Mouse (Mus musculus) myocyte (in vitro differentiated cells): ENCODE measurements around the gene Slc46a2.

Source experiments
- MAX ChIP-seq: IDR thresholded peaks from one replicate; pipeline ENCODE4 v1.6.1; 2011; ENCODE audit warnings: low read depth, mild to moderate bottlenecking, control low read depth
- MYOD1 ChIP-seq, 3 experiments: IDR thresholded peaks; one replicate each; pipeline ENCODE4 v1.6.1; 2011; ENCODE audit warnings: control low read depth in 2 of 3, low read depth in 2 of 3, mild to moderate bottlenecking in 2 of 3, moderate library complexity in 1 of 3; ENCODE audit not compliant: insufficient read length in 2 of 3, control insufficient read depth in 1 of 3
- MYOG ChIP-seq, 3 experiments: IDR thresholded peaks; one replicate each; pipeline ENCODE4 v1.6.1; 2011; ENCODE audit warnings: control low read depth in 2 of 3, low read depth in 2 of 3, mild to moderate bottlenecking in 2 of 3; ENCODE audit not compliant: insufficient read length in 2 of 3, control insufficient read depth in 1 of 3, insufficient read depth in 1 of 3
- POLR2A ChIP-seq: IDR thresholded peaks from one replicate; pipeline ENCODE4 v1.6.1; 2011; ENCODE audit warnings: low read depth, mild to moderate bottlenecking, control low read depth, moderate library complexity; ENCODE audit not compliant: insufficient read length
- POLR2AphosphoS2 ChIP-seq: IDR thresholded peaks from one replicate; pipeline ENCODE4 v1.6.1; 2011; ENCODE audit warnings: low read depth, control low read depth; ENCODE audit not compliant: insufficient read length

DNA sequence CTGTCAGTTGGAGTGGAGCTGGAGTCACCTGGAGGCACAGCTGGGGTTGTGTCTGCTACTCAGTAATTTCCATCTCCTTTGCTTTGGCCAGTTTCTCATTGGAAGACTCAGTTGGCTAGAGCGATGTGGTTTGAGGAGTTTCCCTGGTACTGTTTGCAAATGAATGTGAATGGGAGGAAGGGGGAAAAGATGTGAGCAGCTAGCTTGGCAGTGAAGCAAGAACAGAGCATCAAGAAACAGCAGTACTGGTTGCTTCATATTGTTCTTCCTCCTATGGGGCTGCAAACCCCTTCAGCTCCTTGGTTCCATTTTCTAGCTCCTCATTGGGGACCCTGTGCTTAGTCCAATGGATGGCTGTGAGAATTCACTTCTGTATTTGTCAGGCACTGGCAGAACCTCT is 52.5 kb downstream of the Slc46a2 start:
- TF ChIP-seq MAX (no peak), POLR2A (no peak), POLR2AphosphoS2 (no peak), MYOD1 (IDR thresholded peaks at IDR 0.05; ENCODE audit: control insufficient read depth in 1 of 3, insufficient read length in 2 of 3, low read depth in 2 of 3) (no peak), MYOG (IDR thresholded peaks at IDR 0.05; ENCODE audit: control insufficient read depth in 1 of 3, insufficient read depth in 1 of 3, insufficient read length in 2 of 3, low read depth in 2 of 3) (no peak)
